Mouse (Mus musculus) cerebellum, adult 18-20 months (tissue): ENCODE measurements around the gene Ubap1l.

ENCODE experiments used
- DNase-seq, 2 experiments: peaks; one replicate each; pipeline ENCODE4 v3.0.0; 2021

The Ubap1l gene

GRCm38 (mm10) chr9:65374468-65375162 is 13.8 kb downstream of the Ubap1l start:
- DNase-seq, result no peak

DNA sequence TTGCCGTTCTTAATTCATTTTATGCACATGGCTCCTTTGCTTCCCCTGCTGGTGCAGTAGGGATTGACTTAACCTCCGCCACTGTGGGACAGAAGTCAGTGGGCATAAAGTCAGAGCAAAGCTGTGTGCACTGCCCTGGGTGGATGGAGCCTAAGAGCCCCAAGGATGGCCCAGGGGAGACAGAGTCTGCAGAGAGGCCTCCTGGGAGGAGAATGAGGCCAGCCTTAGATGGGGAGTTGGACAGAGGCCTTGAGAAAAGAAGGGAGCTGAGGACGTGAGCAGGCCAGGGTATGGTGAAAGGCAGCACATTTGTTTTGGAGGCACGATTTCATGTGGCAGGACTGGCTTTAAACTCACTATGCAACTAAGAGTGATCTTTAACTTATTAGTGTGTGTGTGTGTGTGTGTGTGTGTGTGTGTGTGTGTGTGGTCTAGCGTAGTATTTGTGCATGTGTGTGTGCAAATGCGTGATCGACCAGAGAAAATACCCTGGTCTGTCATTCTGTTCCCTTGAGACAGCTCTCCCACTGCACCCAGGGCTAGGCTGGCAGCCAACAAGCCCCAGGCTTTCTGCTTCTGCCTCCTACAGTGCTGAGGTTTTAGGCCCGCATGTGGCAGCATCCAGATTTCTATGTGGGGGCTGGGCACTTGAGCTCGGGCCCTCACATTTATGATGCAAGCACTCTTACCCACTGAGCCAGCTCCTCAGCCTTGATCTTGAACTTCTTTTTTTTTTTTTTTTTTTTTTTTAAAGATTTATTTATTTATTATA is 14.5 kb downstream of the Ubap1l start:
- no peak for DNase-seq

DNA sequence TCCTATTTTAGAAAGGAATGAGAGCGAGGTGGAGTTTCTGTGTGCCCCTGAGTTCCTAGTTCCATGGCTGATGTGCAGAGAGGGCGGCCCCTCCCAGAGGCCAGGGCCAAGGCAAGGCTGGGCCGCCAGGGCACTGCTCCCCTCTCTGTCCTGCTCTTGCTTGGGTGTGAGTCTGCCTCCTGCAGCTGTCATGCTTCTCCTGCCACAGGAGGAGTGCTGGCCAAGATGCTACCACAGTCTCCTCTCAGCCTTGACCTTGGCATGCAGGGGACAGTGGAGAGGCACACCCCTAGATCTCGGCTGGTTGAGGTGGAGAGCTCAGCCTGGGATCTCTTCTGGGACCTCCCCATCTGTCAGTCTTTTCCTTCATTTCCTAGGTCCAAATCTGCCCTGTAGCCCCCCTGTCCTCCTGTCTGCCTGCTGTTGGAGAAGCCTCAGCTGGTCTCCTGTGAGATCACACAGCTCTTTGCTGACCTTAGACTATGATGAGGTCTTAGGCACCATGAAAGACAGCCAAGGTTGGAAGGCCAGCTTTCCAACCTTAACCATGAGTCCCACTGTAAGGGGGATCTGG is 20.3 kb downstream of the Ubap1l start:
- no peak for DNase-seq

DNA sequence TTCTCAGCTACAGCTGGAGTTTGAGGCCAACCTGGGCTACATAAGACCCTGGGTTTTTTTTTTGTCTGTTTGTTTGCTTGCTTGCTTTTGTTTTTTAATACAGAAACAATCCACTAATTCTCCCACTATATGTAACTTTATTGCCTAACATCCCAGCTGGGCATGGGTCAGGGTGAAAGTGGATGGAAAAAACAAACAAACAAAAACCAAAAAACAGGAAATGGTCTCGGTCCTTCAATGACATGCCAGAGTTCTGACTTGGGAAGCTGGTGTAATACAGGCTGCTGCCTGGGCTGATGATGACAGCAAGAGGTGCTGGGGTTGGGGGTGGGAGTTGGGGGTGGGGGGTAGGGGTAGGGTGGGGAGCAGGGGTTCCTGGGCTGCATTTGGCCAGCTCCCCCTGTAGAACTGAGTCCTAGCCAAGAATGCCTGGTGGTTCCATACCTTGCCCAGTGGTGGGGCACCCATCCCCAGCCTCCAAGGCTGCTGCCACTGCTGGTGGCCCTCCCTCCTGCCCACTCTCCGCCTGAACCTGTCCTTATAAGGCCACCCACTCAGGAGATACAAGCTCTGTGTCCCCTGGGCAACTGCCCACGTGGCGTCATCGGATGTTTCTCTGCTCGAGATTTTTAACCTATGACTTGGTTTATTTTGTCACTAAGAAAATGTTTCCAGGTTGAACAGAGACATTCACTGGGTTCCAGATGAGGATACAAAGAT is 21.4 kb downstream of the Ubap1l start:
- no peak for DNase-seq

- DNase-seq, result no peak
Measured at GRCm38 (mm10) chr9:65382751-65383097, 21.9 kb downstream of the Ubap1l start.

GRCm38 (mm10) chr9:65384276-65384675 is 23.4 kb downstream of the Ubap1l start:
- no peak for DNase-seq

DNA sequence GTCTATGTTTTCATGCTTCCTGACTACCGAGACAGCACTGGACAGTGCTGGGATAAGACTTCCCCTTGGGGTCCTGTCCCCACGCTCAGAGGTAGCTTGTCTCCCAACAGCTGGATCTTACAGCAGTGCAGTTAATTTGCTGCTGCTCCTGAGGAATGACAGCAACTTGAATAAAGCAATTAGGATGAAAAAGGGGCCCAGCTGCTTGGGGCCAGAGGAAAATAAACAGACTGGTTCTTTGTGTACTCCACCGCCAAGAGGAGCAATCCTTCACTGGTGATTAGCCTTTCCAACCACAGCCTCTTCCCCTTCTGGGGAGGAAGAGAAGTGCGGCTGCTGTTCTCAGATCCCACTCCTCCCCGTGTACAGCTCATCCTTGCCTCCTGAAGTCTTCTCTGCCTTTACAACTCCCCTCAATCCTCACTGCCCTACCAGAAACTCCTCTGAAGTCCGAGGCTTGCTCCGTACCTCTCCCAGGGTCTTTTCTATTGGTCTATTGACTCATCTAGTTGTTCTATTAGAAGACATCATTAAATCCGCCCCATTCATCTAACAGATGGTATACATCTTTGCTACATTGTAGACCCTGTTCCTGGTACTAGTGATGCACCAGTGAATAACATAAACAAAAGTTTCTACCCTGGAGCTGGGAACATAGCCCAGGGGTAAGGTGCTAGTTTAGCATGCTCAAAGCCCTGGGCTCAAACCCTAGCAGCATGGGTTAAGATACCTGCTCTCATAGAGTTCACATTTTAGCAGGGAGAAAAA is 25.7 kb downstream of the Ubap1l start:
- no peak for DNase-seq

DNA sequence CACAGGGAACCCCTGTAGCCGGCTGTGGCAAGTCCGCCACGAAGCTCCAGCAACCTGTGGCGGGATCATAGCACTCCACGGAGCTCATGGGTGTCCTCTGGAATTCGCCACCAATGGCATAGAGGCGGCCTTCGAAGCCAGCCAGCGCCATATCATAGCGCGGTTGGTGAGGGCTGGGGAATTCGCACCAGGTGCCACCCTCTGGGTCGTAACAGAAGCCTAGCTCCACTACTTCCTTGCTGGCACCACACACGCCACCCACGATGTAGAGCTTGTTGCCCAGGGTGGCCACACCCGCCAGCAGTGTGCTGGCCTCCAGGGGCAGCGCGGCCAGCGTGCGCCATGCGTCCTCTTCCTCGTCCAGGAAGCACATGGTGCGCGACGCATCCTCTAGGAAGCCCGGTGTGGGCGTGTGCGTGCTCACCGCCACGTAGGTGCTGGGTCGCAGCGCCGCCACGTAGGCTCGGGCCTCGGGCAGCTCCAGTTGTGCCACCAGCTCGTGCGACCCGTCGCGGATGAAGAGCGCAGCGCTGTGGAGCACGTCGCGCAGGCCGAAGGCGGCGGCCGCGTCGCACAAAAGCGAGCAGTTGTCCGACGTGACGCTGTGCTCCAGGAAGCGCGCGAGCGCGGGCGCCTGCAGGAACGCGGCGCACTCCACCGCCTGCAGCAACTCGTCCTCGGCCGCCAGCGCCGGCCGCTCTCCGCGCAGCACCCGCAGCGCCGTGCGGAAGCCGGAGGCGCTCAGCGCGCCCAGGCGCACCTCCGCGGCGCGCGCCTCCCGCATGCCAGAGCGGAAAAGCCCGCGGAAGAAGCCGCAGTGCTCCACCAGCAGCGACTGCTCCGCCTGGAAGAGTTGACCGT is 30.1 kb downstream of the Ubap1l start:
- no peak for DNase-seq

DNA sequence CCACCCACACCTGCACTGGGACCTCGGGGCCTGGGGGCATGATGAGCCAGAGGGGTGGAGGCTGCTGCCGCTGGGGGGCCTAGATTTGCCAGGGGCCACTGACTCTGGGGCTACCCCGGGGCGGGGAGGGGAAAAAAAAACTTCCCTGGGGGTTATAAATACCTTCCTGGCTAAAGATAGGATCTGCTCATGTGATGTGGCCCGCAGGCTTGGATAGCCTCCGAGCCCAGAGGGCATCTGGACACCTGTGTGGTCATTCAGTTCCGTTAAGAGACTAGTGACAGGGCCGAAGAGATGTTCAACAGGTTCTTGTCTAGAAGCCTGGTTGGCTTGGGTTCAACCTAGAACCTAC is 30.7 kb downstream of the Ubap1l start, which contains the start of gene Kbtbd13:
Kbtbd13 (minus strand) TSS at position 40 of the 352 bp plus-strand sequence.
- DNase-seq, result no peak

- DNase-seq, result peak; percentile 51 to 55
Measured at GRCm38 (mm10) chr9:65392638-65393364, 32.0 kb downstream of the Ubap1l start.

DNA sequence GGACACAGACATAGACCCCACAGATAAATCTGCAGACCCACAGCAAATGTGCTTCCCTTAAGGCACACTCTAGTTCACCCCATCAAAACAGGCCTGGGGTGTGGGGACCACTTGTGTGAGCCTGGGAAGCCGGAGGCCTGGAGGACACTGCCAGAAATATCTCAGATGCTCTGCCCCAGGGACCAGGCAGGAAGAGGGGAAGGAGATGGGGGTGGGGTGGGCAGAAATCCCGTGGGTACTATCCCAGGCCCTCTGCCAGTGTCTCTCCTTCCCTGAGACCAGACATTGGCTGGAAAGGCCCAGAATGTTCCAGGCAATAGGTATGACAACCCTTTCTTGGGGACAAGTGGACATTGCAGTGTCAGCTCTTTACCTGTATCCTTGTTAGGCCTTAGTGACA is 32.8 kb downstream of the Ubap1l start:
- no peak for DNase-seq

DNA sequence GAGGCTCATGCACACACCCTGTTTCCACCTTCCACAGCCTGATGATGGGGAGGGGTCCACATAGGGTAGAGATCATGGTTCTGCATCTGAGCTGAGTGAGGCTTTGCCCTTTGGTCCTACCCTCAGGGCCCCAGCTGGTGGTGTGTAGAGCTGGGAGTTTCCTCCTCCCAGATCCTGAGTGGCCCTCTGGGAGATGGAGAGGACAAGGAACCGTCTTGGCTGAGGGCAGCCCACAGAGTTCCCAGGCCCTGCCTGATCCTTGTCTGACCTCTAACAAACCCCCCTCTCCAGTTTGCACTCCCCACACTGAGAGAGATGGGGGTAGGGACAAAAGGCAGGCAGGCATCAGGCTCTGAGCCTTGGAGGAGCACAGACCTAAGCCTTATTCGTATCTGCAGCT is 33.5 kb downstream of the Ubap1l start:
- no peak for DNase-seq

GRCm38 (mm10) chr9:65398279-65398678 is 37.4 kb downstream of the Ubap1l start, which contains the start of gene Rasl12:
Gene Rasl12 (plus strand): TSS chr9:65398506.
- peak; percentile 30 to 38 for DNase-seq

DNA sequence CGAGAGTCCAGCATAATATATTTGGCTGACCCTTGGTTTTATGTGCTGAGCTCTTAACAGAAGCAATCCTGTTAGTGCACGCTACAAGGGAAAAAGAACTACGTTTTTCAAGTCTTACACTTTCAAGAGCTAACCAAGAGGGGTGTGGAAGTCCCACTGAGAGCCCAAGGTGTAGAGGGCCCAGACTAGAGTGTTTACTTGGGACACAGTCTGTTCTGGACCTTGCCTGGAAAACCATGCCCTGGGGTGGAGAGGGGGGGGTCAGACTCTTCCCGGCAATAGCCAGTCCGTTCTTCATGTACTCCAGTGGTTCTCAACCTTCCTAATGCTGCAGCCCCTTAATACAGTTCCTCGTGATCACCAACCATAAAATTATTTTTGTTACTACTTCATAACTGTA is 39.1 kb downstream of the Ubap1l start:
- no peak for DNase-seq

GRCm38 (mm10) chr9:65404331-65405183 is 43.7 kb downstream of the Ubap1l start:
- DNase-seq, result peak; percentile 63 to 72

GRCm38 (mm10) chr9:65405184-65405449 is 44.3 kb downstream of the Ubap1l start:
- no peak for DNase-seq

DNA sequence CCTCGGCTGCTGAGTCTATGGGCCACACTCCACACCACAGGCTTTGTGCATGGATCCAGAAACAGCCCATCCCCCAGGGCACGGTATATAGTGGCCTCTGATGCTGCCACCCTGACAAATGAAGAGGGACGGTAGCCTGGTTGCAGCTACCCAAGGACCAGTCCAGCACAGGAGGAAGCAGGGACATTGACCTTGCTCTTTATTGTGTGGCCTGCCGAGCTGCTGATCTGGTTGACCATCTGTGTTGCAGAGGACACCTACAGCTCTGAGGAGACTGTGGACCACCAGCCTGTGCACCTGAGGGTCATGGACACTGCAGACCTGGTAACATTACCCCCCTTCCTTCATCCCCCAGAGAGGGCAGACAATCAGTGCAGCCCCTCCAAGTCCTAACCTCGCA is 46.5 kb downstream of the Ubap1l start:
- DNase-seq, result no peak

GRCm38 (mm10) chr9:65407861-65408260 is 47.0 kb downstream of the Ubap1l start:
- no peak for DNase-seq

GRCm38 (mm10) chr9:65408871-65409295 is 48.0 kb downstream of the Ubap1l start:
- no peak for DNase-seq

GRCm38 (mm10) chr9:65410378-65410777 is 49.5 kb downstream of the Ubap1l start:
- DNase-seq, result no peak
